Mouse (Mus musculus) intestine, embryonic 14.5 days (tissue): ENCODE data around the gene Trpv4. TPM values are rescaled to one million over a fixed set of nuclear protein-coding genes. Genes with fewer than 3 reads are reported as not detected.
A peak's percentile ranks its signal among the peaks of the same experiment; 100 is the strongest.

Experiments
- ATAC-seq: fragments of 200-750 bp; cut with Nextera tagmentation; replicated peaks from 2 replicates; pipeline ENCODE4 v1.8.0; 2017; ENCODE audit warnings: low read depth, moderate number of reproducible peaks, moderate TSS enrichment, moderate library complexity; ENCODE audit not compliant: low FRiP score, low TSS enrichment
- DNase-seq: peaks from one replicate; pipeline ENCODE4 v3.0.0-alpha.2; 2018; ENCODE audit warnings: low spot score
- H3K27ac ChIP-seq: fragments of 300-500 bp; sonication (generic); 2 replicates; pipeline ENCODE4 v1.5.1; 2014; ENCODE audit warnings: low read depth, mild to moderate bottlenecking, control low read depth
- H3K27me3 ChIP-seq: fragments of 300-500 bp; sonication (generic); replicated peaks from 2 replicates; pipeline ENCODE4 v1.6.1; 2014; ENCODE audit warnings: low read length, control low read depth; ENCODE audit not compliant: control insufficient read depth, insufficient read depth
- H3K36me3 ChIP-seq: fragments of 300-500 bp; sonication (generic); 2 replicates; pipeline ENCODE4 v1.6.1; 2014; ENCODE audit warnings: low read length, control low read depth; ENCODE audit not compliant: control insufficient read depth, insufficient read depth
- H3K4me1 ChIP-seq: fragments of 300-500 bp; sonication (generic); replicated peaks from 2 replicates; pipeline ENCODE4 v1.6.1; 2014; ENCODE audit warnings: low read length, control low read depth, mixed read lengths; ENCODE audit not compliant: control insufficient read depth, insufficient read depth
- H3K4me2 ChIP-seq: fragments of 300-500 bp; sonication (generic); 2 replicates; pipeline ENCODE4 v1.6.1; 2014; ENCODE audit warnings: low read length
- H3K4me3 ChIP-seq: fragments of 300-500 bp; sonication (generic); 2 replicates; pipeline ENCODE4 v1.5.1; 2014; ENCODE audit warnings: low read depth, low read length, control low read depth, mixed read lengths
- H3K9ac ChIP-seq: fragments of 300-500 bp; sonication (generic); 2 replicates; pipeline ENCODE4 v1.6.1; 2014; ENCODE audit warnings: mild to moderate bottlenecking, low read length
- H3K9me3 ChIP-seq: fragments of 300-500 bp; sonication (generic); 2 replicates; pipeline ENCODE4 v1.6.1; 2016; ENCODE audit warnings: low read length, control low read depth; ENCODE audit not compliant: control insufficient read depth
- WGBS: fragments of 180-500 bp; shearing (Covaris S2); extraction: QIAGEN DNeasy Blood & Tissue Kit; methylation state at CpG from one replicate; pipeline ENCODE4 v1.1.7; 2014; 5-methylcytosine and 5-hydroxymethylcytosine counted together
- polyA plus RNA-seq: library from polyadenylated mRNA; unstranded; fragments of >200 nt; fragmentation: Nextera tagmentation; extraction: Ambion mirVana; gene quantifications from 2 replicates; pipeline ENCODE4 v1.2.1, GENCODE M21; 2014

The Trpv4 gene
- polyA plus RNA-seq, 1 experiment from 2014 or later, result 0.83 TPM

DNA sequence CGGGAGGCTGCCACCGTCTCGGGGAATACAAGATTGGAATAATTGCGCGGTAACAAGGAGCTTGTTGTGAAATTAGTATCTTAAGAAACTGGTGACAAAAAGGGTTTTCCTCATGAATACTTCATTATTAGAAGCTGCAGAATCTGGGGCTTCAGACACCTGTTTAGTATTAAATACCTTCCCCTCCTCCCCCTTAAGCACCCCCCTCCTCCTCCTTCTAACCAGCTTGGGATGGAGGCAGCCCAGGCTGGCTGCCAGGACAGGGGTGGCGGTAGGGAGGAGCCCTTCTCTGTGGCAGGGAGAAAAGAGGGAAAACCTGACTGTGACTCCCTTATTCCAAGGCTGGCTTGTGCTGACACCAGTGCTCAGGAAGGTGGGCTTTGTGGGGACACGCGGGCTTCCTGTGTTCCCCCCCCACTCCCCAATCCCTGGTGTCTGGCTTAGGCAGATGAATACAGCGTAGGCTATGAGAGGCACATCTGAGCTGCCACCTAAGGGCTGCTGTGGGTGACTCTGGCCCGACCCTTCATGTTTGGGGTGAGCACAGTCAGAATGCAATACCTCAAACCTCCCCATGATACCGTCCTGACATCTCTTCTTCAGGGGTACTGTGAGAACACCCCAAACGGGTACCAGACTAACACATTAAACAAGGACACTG, 64.9 kb downstream of the Trpv4 start:
- Histone ChIP-seq H3K4me3 (no peak overlapping the region), H3K27ac (no peak overlapping the region; the same call in 1 of the 2 replicates), H3K36me3 (no peaks in the 10 kb centered on the region), H3K9me3 (no peaks in the 10 kb centered on the region), H3K9ac (no peak overlapping the region), H3K4me2 (no peak overlapping the region), H3K4me1 (peaks cover 80% of the 10 kb centered on the region), H3K27me3 (no peaks in the 10 kb centered on the region)
- ATAC-seq, result no peak
- WGBS, result 67% methylated on average over 11 of the region's 12 CpGs
- DNase-seq, result no peak

DNA sequence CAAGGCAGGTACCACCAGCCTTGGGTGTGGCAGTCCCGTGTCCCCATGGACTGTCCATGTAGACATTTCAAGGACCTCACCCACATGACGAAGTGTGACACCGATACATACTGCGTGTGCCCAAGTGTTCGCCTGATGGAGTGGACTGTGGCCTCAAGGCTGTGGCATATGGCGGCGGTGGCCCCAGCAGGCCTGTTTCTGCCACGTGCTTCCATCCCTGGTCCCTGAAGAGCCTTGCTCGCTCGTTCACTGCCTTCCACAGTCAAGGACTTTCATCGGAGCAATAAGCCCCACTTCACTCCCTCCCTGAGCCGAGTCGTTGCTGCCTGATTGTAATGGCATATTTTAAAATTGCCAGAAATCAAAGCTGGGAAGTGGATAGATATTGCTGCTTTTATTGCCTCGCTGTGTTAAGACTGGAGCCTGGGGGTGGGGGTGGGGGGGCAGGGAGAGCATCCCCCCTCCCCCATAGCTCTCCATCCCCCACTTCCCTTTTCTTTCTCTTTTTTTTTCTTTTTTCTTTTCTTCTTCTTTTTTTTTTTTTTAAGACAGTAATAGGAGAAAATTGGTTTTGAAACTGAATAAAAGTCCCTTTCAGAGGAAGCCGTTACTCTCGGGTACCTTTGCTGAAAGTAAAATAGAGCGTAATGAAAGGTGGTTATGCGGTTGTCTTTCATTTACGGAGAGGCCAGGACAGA, 65.6 kb downstream of the Trpv4 start:
- Histone ChIP-seq H3K27ac (no peak overlapping the region), H3K36me3 (no peaks in the 10 kb centered on the region), H3K27me3 (no peaks in the 10 kb centered on the region), H3K4me1 (peaks cover 80% of the 10 kb centered on the region), H3K4me3 (no peak overlapping the region), H3K4me2 (no peak overlapping the region), H3K9ac (no peak overlapping the region), H3K9me3 (no peaks in the 10 kb centered on the region)
- ATAC-seq (no peak), DNase-seq (no peak)
- WGBS, result 66% methylated on average over 19 of the region's 19 CpGs

DNA sequence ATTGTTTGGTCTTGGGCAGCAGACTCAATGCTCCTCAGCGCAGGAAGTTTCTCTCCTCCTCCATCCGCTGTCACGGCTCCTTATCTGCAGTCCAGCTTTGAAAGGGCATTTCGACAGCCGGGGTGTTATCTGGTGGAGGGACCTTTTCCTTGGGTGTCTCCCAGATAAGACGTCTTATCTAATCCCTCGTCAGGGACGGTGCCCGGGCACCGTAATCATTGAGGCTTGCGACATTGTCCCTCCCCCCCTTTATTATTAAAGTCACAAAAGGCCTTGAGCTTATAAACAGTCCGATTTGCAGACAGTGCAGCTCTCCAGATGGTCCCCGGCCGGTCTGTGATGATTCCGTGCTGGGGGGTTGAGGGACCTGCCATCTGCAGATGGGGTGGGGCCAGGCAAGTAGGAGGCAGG, 67.1 kb downstream of the Trpv4 start:
- 22% methylated on average over 15 of the region's 15 CpGs for WGBS
- Histone ChIP-seq H3K9me3 (no peaks in the 10 kb centered on the region), H3K27me3 (no peaks in the 10 kb centered on the region), H3K9ac (no peak overlapping the region), H3K4me3 (no peak overlapping the region), H3K36me3 (no peaks in the 10 kb centered on the region), H3K27ac (peak overlapping the region; percentile 51; the same call in 1 of the 2 replicates), H3K4me1 (peaks cover 74% of the 10 kb centered on the region), H3K4me2 (peak overlapping the region; percentile 20; the same call in 1 of the 2 replicates)
- DNase-seq (no peak), ATAC-seq (peak; percentile 37; the same call in 1 of the 2 replicates)

DNA sequence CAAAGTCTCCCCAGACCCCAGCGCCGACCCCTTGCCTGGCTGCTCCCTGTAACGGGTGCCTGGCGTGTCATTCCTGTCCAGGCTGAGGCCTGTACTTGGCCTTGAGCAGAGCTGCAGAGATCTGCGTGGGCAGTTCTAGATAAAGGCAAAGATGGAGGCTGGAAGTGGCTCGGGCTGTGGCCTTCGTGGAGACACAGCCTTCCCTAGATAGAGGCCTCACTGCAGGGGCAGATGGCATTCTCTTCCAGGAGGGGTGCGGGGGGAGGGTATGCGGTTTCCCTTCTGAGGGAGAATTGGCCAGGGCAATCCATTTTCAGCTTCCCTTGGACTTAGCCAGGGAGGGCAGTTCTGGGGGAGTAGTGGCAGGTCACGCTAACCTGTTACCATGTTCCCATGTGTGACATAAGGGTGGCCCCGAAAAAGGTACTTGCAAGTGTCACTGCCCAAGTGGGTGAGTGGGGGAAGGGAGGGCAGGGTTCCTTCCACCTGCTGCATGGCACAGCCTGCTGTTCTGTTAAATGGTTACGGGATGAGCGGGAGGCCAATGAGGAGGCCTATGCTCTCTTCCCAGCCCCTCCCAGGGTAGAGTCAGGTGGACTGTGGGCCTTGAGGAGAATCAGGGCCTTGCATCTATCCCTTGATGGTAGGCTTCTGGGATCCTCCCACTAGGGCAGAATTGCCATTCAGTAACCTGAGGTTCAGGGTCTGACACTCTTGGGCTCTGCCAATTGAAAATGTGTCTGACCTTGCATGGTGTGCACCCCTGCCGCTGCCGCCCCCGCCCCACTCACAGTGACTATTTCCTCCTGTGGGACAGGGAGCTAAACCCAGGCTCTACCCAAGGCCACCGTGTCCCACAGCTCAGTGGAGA, 67.9 kb downstream of the Trpv4 start:
- Histone ChIP-seq H3K27ac (peak overlapping the region; percentile 51; the same call in 1 of the 2 replicates), H3K4me3 (no peak overlapping the region), H3K4me2 (no peak overlapping the region), H3K4me1 (peaks cover 76% of the 10 kb centered on the region), H3K9ac (no peak overlapping the region), H3K27me3 (no peaks in the 10 kb centered on the region), H3K36me3 (no peaks in the 10 kb centered on the region), H3K9me3 (no peaks in the 10 kb centered on the region)
- WGBS, result 68% methylated on average over 17 of the region's 17 CpGs
- DNase-seq (no peak), ATAC-seq (no peak)

DNA sequence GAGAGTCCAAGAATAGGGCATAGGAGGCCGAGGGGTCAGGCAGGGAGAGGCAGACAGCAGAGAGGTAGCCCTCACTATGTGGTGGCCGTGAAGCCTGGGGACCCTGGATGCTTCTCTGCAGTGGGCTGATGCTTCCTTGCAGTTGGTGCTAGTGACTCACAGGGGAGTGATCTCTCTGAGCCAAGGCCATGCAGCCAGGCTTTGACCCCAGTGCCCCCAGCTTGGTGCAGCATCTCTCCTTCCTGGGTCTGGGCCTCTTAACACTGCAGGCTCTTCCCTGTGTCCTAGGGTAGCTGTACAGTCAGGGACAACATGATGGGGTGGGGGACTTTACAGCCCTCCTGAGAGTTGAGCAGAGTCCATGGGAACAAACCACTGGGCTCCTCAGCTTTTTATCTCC, 68.8 kb downstream of the Trpv4 start:
- WGBS, result 26% methylated on average over 2 of the region's 2 CpGs
- peaks cover 76% of the 10 kb centered on the region for H3K4me1 ChIP-seq
- no peaks in the 10 kb centered on the region for H3K36me3 ChIP-seq
- no peaks in the 10 kb centered on the region for H3K9me3 ChIP-seq
- H3K27ac ChIP-seq, result 0 out of 2 replicates have a peak overlapping the region, but pooled peaks have one; percentile 22
- peak overlapping the region; percentile 3 for H3K4me2 ChIP-seq
- no peaks in the 10 kb centered on the region for H3K27me3 ChIP-seq
- no peak overlapping the region for H3K9ac ChIP-seq
- DNase-seq, result no peak
- ATAC-seq, result peak; percentile 28
- no peak overlapping the region for H3K4me3 ChIP-seq

DNA sequence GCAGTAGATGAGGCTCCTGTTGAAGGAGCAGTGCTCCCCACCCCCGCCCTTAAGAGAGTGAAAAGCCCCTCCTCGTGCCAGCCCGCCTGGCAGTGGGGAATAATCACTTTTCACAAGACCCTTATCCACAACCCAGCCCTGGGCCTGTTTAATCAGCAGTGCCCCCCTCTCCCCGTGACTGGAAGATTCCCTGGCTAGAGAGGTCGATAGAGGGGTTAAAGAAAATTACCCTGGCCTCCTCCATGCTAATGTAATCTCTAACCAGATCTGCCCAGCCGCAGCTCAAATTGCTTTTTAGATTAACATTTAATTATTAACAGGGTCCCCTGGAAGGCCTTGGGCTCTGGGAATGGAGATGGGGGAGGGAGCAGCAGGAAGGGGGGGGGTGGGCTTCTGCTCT, 69.2 kb downstream of the Trpv4 start:
- Histone ChIP-seq H3K27me3 (no peaks in the 10 kb centered on the region), H3K27ac (no peak overlapping the region), H3K4me3 (no peak overlapping the region), H3K4me1 (peaks cover 75% of the 10 kb centered on the region), H3K9me3 (no peaks in the 10 kb centered on the region), H3K36me3 (no peaks in the 10 kb centered on the region), H3K4me2 (peak overlapping the region; percentile 3), H3K9ac (no peak overlapping the region)
- no peak for DNase-seq
- 39% methylated on average over 6 of the region's 6 CpGs for WGBS
- ATAC-seq, result peak; percentile 8; the same call in 1 of the 2 replicates

DNA sequence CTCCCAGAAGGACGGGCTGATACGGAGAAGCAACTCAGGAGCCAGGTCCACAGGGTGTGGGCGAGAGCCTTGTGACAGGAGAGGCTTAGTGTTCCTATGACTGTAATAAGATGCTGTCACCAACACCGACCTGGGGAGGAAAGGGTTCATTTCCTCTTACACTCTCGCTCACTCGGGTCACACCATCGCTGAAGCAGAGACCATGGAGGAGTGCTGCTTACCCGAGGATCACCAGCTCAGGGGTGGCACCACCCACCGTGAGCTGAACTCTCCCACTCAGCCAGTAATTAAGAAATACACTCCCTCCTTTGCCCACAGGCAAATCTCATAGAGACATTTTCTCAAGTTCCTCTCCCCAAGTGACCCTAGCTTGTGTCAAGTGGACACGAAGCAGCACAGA, 69.8 kb downstream of the Trpv4 start:
- Histone ChIP-seq H3K4me1 (peaks cover 75% of the 10 kb centered on the region), H3K27ac (no peak overlapping the region), H3K36me3 (no peaks in the 10 kb centered on the region), H3K4me3 (no peak overlapping the region), H3K9me3 (no peaks in the 10 kb centered on the region), H3K27me3 (no peaks in the 10 kb centered on the region), H3K9ac (no peak overlapping the region), H3K4me2 (no peak overlapping the region)
- ATAC-seq (no peak), DNase-seq (no peak)
- 46% methylated on average over 10 of the region's 10 CpGs for WGBS

DNA sequence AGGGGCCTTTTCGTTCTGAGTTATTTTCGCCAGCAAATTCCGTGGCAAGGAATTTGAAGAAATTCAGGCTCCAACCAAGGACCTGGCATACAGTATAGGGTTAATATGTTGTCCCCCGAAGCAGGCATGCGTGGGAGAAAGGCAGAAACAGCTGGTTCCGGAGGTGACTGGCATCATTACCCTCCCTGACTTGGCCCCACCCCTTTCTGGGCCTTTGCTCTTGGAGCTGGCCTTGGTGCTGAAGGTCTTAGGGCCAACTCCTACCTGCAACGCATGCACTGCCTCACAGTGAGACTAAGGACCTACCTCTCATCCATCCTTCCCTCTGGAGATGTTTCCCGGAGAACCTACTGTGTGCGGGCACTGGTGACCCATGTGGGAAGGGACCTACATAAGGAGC, 70.3 kb downstream of the Trpv4 start:
- no peak overlapping the region for H3K9ac ChIP-seq
- no peak overlapping the region for H3K27ac ChIP-seq
- H3K4me1 ChIP-seq, result peaks cover 72% of the 10 kb centered on the region
- DNase-seq (peak; percentile 86), ATAC-seq (no peak; the same call in 1 of the 2 replicates)
- WGBS, result 38% methylated on average over 9 of the region's 9 CpGs
- no peaks in the 10 kb centered on the region for H3K27me3 ChIP-seq
- H3K4me3 ChIP-seq, result no peak overlapping the region
- H3K4me2 ChIP-seq, result no peak overlapping the region
- no peaks in the 10 kb centered on the region for H3K36me3 ChIP-seq
- no peaks in the 10 kb centered on the region for H3K9me3 ChIP-seq
